Mouse (Mus musculus) ES-CJ7 (cell line): Measurements from ENCODE around the gene C1ql1.

Source experiments
- DNase-seq: peaks from one replicate; pipeline ENCODE4 v3.0.0; 2011; ENCODE audit warnings: low read depth, low spot score

Gene C1ql1

DNA sequence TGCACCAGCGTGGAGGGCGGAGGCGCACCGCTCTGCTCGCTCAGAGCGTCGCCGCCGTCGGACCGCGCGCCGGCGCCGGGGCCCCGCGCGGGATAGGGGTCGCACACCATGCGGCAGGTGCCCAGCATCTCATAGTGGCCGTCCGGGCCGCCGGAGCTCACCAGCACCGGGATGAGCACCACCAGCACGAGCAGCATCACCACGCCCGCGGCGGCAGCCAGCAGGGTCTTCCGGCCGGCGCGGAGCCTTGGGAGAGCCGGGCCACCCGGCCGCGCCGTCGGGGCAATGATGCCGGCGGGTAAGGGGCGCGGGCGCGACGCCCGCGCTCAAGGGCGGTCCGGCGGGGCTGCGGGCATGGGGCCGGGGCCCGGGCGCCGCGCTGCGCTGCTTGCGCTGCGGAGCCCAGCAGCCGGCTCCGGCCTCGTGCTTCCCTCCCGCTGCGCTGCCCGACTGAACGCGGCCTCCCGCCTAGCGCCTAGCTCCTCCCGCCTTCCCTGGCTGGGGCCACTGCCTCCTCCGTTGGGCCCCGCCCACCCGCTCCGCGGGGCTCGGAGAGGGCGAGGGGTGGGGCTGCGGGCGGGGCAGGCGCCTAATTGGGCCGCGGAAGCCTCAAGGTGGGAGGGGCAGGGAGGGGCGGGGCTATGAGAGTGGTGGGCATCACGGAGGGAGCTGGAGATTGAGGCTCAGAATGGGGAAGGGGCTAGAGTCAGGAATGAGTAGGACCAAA lies at the start of gene C1ql1:
Gene C1ql1, minus strand, starts transcription at position 424 of the 727 bp plus-strand sequence.
- DNase-seq = peak; percentile 91

DNA sequence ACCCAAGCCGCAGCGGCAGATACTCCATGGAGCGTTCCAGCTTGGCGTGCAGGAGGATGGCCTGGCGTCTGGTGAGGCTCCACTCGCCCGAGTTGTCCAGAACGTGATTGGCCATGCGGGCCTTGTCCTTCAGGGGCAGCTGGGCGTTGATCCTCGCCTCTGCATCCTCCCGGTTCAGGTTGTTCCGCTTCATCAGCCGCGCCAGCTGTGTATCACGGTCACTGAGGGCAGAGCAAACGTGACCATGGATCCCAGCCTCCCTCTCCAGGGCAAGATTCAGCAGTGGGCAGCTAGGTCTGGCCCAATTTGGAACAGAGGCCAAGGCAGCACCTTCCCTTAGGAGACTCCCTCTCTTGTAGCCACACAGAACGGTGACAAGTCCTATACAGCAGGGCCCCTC lies 48.5 kb upstream of the C1ql1 start:
- no peak for DNase-seq

DNA sequence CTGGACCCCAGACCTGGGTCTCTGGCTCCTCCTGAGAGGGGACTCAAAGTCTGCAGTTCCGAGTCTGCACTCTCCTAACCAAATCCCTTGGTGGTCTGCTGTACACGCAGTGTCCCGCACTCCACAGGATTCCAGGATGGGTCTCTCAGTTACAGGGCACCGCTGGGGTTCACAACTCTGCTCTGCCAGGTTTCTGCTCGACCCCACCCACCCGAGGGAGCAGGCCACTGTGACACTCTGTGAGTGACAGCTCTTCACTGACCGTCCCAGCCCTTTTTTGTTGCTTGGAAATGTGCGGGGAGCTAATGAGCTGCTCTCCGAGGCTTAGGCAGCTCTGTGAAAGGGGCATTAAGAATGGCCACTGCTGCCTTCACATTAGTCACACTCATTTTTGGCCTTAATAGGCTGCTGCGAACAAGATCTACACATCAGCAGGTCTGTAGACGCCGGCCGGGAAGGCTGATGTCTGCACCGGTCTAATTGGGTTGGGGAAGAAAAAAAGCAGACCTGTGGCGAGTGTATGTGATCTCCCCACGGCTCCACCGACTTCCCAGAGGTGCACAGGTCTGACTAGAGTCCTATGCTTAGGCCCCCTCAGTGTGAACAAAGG lies 47.0 kb upstream of the C1ql1 start:
- no peak for DNase-seq

DNA sequence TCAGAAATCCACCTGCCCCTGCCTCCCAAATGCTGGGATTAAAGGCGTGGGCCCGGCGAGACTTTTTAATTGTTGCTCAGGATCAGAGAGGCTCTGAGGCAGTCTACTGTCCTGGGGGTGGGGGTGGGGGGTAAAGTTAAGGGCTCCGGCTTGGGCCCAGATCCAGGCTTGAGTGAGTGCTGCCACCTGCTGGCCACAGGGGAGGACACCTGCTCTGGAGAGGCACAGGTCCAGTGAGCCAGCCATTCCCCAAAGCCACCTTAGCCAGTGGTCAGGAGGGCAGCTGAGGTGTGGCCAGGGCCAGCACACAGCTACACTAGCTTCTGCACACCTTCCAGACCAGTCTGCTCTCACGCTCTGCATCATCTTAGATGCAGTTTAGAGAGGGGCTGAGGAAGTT lies 46.5 kb upstream of the C1ql1 start:
- DNase-seq = peak; percentile 69

DNA sequence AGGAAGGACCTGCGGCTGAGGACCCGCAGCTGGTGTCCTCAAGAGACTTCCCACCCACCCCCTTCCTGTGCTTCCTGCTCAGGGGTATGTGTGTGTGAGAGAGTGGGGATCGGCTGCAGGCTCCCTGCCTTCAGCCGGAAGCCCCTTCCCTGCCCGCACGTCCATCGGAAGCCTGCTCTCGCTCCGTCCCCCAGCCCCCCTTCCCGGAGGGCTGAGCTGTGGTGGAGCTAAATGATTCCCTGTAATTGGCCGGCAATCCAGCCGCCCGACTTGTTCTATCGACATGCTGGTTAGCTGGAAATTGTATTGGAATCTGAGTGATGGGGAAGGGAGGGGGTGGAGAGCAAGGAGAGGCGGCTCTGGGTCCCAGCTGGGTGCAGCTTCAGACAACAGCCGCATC lies 45.2 kb upstream of the C1ql1 start:
- DNase-seq = no peak

DNA sequence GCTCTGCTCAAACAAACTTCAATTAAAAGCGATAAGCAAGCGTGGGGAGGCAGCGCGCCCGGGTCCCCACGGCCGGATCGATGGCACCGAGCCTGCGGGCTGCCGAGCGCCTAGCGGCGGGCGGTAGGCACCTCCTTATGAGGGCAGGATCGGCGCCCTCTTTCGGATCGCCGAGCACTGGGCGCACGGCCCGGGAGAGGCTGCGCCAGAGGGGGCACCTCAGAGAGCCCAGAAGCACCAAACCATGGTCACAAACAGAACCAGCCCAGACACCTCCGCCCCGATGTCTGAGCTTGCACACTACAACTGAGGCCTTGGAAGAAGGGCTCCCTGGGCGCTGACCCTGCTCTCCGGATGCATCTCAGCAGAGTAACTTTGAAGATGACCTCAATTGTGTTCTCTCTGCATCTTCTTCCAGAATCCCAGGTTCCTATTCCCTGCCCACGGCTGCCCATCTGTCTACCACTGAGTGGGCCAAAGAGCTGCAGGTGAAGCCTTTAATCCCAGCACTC lies 43.7 kb upstream of the C1ql1 start:
- no peak for DNase-seq

DNA sequence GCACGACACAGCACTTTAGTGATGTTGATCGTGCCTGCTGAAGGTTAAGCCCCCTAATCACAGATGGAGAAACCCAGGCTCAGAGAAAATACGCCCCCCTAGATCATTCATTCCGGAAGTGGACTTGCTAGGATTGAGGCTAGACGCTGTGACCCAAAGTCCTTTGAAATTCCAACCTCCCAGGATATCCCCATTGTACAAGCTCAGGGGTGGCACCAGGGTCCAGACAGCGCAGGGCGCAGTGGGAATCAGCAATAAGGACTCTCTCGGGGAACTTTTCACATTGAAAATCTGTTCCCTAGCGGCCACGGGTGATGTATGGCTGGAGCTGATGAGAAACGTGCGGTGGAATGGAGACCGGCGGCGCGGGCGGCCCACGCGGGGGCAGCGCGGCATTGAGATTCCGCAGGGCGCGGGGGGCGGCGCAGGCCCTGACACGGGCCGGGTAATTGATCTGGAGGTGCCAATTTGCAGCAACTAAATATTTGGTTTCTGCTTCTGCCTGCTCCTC lies 43.2 kb upstream of the C1ql1 start:
- no peak for DNase-seq

DNA sequence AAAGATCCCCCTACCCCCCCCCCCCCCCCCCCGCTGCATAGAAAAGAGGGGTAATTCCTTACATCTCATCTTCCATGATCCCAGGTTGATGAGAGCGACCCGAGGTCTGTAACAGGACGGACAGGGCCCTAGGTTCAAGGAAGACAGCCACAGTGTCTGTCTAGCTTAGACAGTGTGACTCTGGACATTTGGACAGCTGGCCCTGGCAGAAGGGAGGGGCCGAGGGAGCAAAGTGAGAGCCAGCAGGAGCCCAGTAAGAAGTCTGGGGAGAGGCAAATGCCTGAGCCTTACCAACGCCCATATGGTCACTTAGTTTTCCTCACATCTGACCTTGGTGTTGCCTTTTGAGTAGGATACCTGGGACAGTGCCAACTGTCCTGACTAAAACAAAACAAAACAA lies 38.7 kb upstream of the C1ql1 start:
- DNase-seq = no peak

DNA sequence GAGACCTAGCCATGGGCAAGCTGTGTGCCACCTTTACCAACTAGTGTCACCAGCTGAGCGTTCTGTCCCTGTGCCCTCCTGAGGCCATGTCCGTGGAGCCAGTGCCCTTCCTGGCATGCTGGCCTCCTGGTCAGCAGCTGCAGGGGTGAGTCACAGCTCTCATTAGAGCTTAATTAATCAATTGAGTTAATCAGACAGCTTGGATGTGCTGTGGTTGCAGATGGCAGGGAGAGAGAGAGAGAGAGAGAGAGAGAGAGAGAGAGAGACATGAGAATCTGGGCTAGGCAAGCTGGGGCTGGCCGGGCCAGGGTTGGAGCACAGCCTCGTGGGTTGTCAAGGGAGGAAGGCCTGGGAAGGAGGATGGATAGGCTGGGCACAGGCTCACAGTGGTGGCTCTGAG lies 38.1 kb upstream of the C1ql1 start:
- no peak for DNase-seq

DNA sequence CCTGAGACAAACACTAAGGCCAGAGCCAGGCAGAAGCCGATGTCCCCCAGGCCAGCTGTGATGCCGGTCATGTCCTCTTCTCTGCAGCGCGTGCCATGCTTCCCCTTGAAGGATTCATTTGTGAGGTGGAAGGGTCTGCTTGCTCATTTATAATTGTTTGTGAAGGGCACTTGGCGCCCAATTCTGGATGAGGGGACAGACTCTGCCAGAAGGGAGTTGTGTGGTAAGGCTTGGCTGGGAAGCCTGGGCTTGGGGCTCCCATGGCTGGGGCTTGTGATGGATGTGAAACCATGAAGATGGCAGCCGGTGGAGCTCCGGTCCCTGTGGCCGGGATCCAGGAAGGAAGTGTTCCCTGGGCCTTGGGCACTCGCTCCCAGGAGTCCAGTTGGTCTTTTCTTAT lies 37.6 kb upstream of the C1ql1 start:
- no peak for DNase-seq

DNA sequence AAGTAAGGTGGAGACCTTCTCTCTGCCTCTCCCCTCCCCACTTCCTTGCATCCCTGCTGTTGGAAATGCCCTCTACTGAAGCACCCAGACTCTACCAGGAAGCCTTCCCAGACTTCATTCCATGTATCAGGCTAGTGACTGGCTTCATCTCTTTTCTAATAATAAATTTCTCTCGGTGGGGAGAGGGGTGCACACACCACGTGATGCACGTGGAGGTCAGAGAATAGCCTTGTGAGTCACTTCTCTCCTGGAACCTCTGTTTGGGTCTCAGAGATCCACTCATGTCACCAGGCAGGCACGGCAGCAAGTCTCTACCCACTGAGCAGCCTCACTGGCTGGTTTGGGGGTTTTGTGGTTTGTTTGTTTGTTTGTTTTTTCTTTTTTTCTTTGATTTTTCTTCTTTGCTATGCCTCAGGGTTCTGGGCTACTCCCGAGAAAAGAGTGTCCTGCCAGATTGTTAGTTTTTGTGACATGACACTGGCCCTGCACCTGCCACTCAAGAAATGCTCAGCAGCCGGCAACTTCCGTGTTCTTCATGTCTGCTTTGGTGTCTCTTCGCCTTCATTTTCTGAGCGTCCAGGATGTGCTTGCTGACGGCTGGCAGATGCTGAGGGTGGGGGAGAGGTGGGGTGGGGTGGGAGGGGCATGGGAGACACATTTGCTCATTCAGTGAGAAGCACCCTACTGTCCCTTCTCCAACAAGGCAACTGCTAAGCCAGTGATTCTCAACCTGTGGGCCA lies 34.8 kb upstream of the C1ql1 start:
- DNase-seq = no peak

DNA sequence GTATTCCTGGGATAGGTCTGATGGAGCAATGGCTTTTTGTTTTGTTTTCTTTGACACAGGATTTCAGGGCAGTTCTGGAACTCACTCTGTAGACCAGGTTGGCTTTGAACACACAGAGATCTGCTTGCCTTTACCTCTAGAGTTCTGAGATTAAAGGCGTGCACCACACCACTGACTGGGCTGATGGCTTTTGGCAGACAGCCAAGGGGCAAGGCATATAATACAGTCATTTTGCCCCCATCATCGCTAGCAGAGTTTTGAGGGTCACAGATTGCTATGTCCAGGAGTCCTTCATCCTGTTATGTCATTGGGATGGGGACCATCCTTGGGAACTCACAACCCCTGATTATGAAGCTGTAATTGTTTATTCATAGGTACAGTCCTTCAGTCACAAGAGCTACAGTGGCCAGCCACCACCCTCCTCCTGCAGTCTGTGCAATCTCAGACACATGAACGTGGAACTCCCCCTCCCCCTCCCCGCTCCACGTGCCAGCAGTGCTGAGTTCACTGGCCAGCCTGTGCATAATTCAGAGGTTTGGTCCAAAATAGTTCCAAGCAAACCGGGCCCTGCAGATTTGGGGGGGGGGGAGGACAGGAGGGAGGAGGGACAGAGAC lies 31.7 kb upstream of the C1ql1 start:
- DNase-seq = no peak

DNA sequence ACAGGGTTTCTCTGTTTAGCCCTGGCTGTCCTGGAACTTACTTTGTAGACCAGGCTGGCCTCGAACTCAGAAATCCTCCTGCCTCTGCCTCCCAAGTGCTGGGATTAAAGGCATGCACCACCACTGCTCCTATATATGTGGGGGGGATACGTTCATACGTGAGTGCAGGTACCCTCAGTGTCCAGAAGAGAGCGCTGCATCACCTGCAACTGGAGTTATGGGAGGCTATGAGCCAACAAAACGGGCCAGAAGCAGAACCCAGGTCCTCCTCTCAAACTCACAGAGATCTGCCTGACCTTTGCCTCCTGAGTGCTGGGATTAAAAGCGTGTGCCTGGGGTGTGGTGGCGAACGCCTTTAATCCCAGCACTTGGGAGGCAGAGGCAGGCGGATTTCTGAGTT lies 29.5 kb upstream of the C1ql1 start:
- peak; percentile 84 for DNase-seq

DNA sequence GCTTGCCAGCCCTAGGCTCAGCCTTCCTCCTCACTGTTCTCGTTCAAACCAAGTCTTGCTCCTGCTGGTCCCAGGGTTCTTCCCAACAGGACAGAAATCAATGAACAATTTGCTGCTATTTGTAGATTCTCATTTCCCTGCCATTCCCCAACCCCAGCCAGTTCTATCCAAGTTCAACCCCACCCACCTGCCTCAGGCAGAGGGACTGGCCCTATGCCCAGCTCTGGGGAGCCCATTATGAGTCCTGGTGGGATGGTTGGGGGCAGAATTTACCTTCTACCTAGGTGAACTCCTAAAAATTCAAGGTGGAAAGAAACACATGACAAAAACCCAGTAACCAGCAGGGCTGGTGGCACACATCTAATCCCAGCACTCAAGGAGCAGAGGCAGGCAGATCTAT lies 25.8 kb upstream of the C1ql1 start:
- DNase-seq = no peak

DNA sequence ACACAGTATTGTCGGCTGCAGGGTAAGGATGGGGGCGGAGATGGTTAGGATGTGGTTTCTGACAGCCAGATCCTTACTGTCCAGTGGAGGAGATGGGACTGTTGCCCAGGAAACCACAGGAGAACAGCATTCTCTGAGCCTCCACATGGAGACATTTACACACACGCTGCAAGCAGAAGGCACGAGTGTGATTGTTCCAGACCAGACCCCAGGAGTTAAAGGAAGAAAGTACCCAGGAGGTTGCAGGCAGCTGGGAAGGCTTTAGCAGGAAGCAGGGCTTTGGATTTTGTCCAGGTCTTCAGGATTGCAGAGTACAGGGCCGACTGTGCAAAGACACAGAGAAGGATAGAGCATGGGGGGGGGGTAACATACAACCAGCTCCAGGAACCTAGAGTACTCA lies 25.1 kb upstream of the C1ql1 start:
- DNase-seq = no peak

DNA sequence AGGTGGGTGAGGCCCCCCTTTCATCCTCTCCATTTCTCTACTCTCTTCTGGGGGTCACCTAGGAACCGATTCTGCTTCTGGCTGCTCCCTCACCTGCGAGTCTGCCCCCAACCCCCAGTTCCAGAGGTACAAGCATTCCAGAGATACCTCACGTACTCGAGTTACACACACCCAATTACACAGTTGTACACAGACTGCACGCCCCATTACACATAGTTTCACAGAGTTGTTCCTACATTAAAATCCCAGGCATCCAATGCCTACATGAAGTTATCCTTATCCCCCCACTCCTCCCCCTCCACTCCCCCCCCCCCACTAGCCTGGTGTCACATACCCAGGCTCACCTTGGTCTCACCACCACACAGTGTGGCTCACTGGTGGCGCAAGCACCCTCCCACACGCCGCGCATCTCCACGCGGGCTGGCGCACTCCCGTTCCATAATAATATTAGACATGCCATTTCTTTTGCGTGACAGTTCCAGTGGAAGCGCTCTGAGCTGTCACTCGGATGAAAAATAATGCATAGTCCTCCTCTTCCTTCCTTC lies 18.1 kb upstream of the C1ql1 start:
- no peak for DNase-seq

DNA sequence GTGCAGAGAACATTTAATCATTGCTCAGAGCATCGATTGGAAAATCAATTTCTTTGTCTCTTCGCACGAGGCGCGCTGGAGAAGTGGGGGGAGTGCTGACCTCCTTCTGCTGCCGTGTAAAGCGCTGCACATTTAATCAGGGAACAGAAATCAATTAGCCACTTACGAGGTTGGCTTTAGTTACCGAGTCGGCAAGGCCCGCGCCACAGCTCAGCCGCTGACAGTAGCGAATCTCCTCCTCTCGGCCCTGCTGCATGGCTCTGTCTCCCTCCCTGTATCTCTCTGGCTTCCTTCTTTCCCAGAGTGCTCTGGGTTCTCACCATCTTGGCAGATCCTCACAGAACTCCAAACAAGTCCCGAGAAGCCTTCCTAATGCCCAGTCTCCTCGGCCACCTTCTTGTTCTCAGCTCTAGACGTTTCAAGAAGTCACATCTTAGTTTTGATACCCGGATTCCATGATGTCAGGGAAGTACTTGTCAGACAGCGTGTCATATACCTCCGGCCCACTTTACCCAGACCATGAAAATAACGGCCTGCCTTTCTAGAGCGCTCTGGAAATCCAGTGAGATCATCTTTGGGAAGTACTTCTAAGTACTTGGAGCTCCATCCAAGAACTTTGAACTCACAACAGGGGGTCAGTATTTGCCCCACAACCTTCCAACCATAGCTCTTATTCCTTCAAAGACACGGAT lies 17.5 kb upstream of the C1ql1 start:
- peak; percentile 19 for DNase-seq

DNA sequence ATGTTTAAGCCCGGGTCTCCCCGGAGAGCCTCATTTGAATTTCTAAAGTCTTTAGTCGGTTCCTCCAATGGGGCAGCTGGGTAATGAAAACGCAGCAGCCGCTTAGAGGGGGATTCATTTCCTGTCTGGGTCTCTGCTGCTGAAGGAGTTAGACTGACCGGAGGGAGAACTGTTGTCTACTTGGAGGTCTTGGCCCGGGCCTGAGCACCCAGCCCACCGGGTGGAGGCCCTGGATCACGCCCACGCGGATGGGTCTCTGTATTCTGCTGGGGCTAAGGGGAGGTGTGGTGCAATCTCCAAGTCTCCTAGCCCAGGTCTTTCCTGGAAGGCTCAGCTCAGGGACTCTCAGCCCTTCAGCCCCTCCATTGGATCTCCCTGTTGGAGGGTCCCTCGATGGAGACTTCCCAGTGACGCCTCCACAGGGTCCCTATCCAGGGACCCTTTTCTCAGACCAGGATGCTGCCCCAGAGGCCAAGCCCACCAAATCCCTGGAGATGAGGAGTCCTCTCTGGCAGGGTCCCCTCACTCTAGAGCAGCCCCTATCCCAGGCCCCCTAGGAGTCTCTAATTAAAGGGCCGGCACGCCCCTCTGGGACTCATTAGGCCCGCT lies 16.9 kb upstream of the C1ql1 start:
- peak; percentile 41 for DNase-seq

DNA sequence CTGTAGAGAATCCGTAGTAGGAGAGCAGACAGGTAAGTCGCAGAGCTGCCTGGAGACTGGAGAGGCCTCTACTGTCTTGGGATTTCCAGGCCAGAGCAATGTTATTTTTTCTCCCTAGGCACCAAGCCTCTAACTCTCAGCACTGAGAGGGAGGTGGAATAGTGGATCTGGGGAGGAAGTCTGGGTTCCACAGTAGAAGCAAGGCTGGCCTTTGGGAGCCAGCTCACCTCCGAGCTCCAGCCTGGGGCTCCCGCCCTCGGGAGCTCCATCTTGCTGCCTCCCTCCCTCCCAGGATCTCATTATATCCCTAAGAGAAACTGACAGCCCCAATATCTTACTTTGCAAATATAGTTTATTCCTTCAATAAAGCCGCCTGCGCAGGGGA lies 16.4 kb upstream of the C1ql1 start:
- no peak for DNase-seq

DNA sequence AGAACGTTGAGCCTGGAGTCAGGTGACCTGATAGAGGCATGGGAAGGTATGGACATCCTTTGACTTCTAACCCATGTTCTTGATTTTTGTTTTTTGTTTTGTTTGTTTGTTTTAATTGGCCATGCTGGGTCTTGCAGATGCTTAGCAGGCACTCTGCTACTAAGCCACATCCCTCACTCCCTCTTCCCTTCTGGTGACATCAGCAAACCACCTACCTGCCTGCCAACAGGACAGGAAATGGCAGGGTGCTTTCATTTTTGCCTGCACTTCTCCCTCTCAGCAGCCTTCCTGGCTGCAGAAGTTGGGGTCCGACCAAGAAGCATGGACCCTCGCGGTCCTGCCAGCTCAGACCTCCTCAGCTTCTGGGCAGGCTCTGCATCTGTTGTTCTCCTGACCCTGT lies 14.6 kb upstream of the C1ql1 start:
- no peak for DNase-seq

DNA sequence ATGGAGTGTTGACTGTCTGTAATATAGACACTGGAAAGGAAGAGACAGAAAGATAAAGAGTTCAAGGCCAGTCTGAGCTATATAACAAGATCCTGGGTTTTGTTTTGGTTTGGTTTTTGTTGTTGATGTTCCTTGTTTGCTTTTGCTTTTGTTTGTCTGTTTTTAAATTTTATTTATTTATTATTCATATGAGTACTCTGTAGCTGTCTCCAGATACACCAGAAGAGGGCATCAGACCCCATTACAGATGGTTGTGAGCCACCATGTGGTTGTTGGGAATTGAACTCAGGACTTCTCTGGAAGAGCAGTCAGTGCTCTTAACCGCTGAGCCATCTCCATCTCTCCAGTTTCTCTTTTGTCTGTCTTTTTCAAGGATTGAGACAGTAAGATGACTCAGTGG lies 12.4 kb upstream of the C1ql1 start:
- no peak for DNase-seq
